ENCODE assay signal across 20 mouse cellular contexts in the genomic region with DNA sequence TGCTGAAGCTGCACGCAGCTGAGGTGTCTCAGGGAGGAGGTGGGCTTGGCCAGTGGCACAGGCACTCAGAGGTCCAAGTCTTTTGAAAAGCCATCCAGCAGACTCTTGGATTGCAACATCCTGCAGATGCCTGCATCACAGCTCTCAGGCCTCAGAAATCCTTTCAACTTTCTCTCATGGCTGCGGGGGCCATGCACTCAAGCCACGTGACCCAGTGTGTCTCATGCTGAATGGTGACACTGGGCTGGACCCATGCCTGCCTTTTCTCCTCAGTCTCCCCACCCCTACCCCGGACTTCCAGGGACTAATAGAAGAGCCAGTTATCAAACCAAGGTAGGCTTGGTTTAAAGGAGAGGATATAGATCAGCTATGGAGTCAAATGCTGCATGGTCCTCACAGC.
DNase-seq lines count a peak whose midpoint lies in the region; ATAC-seq and TF ChIP-seq lines count a peak whose summit lies in the region.
"Had no signal": no experiment of that assay in that cellular context is flagged by ENCODE, and none has a peak within 500 bp of the region (broad histone marks: within the 10 kb centered on the region; RNA-seq: fewer than 3 reads in every experiment).

No protein-coding gene starts in this region.

- no peak overlapping the region for H3K4me3 ChIP-seq in forebrain, embryonic 16.5 days (replicated peaks; ENCODE audit: low read length)
- H3K4me3 ChIP-seq in forebrain, embryonic 10.5 days = no peak overlapping the region
- H3K4me3 ChIP-seq in lung, embryonic 16.5 days (ENCODE audit: low read length) = no peak overlapping the region
- H3K4me3 ChIP-seq in lung, adult 2 months (replicated peaks; ENCODE audit: extremely low read depth, low read depth, low read length) = no peak overlapping the region
- no peak overlapping the region for H3K4me3 ChIP-seq in stomach, postnatal 0 days (ENCODE audit: low read depth, low read length)
- H3K4me3 ChIP-seq: erythroblast, embryonic 14.5 days; gastrocnemius, adult 2 months; heart, embryonic 10.5 days; heart, embryonic 15.5 days had no signal

- H3K9me3 ChIP-seq in forebrain, embryonic 16.5 days (ENCODE audit: control insufficient read depth, low read length) = no peaks in the 10 kb centered on the region
- peaks cover 11% of the 10 kb centered on the region; the same call in 1 of the 2 replicates for H3K9me3 ChIP-seq in forebrain, embryonic 10.5 days
- peaks cover 6% of the 10 kb centered on the region; the same call in 1 of the 2 replicates for H3K9me3 ChIP-seq in lung, embryonic 16.5 days (ENCODE audit: control insufficient read depth, low read length)
- H3K9me3 ChIP-seq in stomach, postnatal 0 days (ENCODE audit: control insufficient read depth, low read length) = no peaks in the 10 kb centered on the region
- H3K9me3 ChIP-seq: heart, embryonic 10.5 days; heart, embryonic 15.5 days had no signal

- no peak overlapping the region for H3K9ac ChIP-seq in forebrain, embryonic 16.5 days (replicated peaks; ENCODE audit: low read depth, low read length)
- no peak overlapping the region for H3K9ac ChIP-seq in lung, embryonic 16.5 days (ENCODE audit: low read length)
- no peak overlapping the region for H3K9ac ChIP-seq in stomach, postnatal 0 days (ENCODE audit: low read length)
- H3K9ac ChIP-seq: heart, embryonic 15.5 days had no signal

- no peak for DNase-seq in forebrain, embryonic 10.5 days (ENCODE audit: extremely low spot score, low spot score)
- no peak for DNase-seq in lung, adult 2 months
- peak; percentile 16 for DNase-seq in lung, postnatal 10 days
- peak; percentile 51 for DNase-seq in lung, postnatal 36 days
- no peak for DNase-seq in gastrocnemius, postnatal 4 days (ENCODE audit: low spot score in 2 of 2)
- no peak for DNase-seq in stomach, postnatal 0 days (ENCODE audit: low spot score)
- DNase-seq: adrenal gland, postnatal 10 days; cerebellum, adult 11 months; cerebellum, adult 9-10 months; cerebellum, postnatal 25 days; gastrocnemius, adult 2 months; gastrocnemius, postnatal 25 days; heart, adult 11 months; heart, postnatal 14 days had no signal

- H3K27me3 ChIP-seq in forebrain, embryonic 16.5 days (replicated peaks; ENCODE audit: control insufficient read depth, insufficient read depth, low read length) = no peaks in the 10 kb centered on the region
- no peaks in the 10 kb centered on the region for H3K27me3 ChIP-seq in forebrain, embryonic 10.5 days (ENCODE audit: poor library complexity, severe bottlenecking)
- no peaks in the 10 kb centered on the region for H3K27me3 ChIP-seq in lung, embryonic 16.5 days (ENCODE audit: control insufficient read depth, insufficient read depth, low read depth, low read length)
- no peaks in the 10 kb centered on the region for H3K27me3 ChIP-seq in stomach, postnatal 0 days (ENCODE audit: control insufficient read depth, insufficient read depth, low read length)
- H3K27me3 ChIP-seq: heart, embryonic 15.5 days had no signal

- 0 out of 2 replicates have a peak overlapping the region, but pooled peaks have one; percentile 10 for H3K27ac ChIP-seq in forebrain, embryonic 16.5 days (ENCODE audit: low read length)
- no peak overlapping the region for H3K27ac ChIP-seq in forebrain, embryonic 10.5 days
- no peak overlapping the region for H3K27ac ChIP-seq in lung, embryonic 16.5 days (ENCODE audit: low read length)
- H3K27ac ChIP-seq in stomach, postnatal 0 days (replicated peaks) = no peak overlapping the region
- H3K27ac ChIP-seq: gastrocnemius, adult 2 months; heart, embryonic 10.5 days; heart, embryonic 15.5 days; hindbrain, postnatal 0 days had no signal

- no peak for ATAC-seq in forebrain, embryonic 16.5 days
- ATAC-seq in lung, embryonic 16.5 days (ENCODE audit: low read depth) = peak; percentile 54; the same call in 1 of the 2 replicates
- ATAC-seq in stomach, postnatal 0 days (ENCODE audit: low FRiP score, low TSS enrichment) = no peak

- no peaks in the 10 kb centered on the region for H3K36me3 ChIP-seq in forebrain, embryonic 16.5 days (ENCODE audit: control insufficient read depth, insufficient read depth)
- peaks cover 7% of the 10 kb centered on the region; the same call in 1 of the 2 replicates for H3K36me3 ChIP-seq in forebrain, embryonic 10.5 days (replicated peaks)
- H3K36me3 ChIP-seq in lung, embryonic 16.5 days (ENCODE audit: control insufficient read depth, insufficient read depth, low read length) = no peaks in the 10 kb centered on the region
- no peaks in the 10 kb centered on the region for H3K36me3 ChIP-seq in stomach, postnatal 0 days (ENCODE audit: control insufficient read depth, insufficient read depth, low read length)
- H3K36me3 ChIP-seq: heart, embryonic 10.5 days; heart, embryonic 15.5 days had no signal

- WGBS in forebrain, embryonic 16.5 days = 87% methylated on average over 4 of the region's 4 CpGs
- 94% methylated on average over 4 of the region's 4 CpGs for WGBS in forebrain, embryonic 10.5 days
- WGBS in lung, embryonic 16.5 days = 82% methylated on average over 4 of the region's 4 CpGs
- 73% methylated on average over 4 of the region's 4 CpGs for WGBS in lung, adult 2 months
- WGBS in stomach, postnatal 0 days = 85% methylated on average over 4 of the region's 4 CpGs

- H3K4me1 ChIP-seq in forebrain, embryonic 16.5 days (replicated peaks; ENCODE audit: control insufficient read depth, insufficient read depth, low read length) = peaks cover 39% of the 10 kb centered on the region
- peaks cover 17% of the 10 kb centered on the region; the same call in 1 of the 2 replicates for H3K4me1 ChIP-seq in forebrain, embryonic 10.5 days
- H3K4me1 ChIP-seq in lung, embryonic 16.5 days (replicated peaks; ENCODE audit: control insufficient read depth, insufficient read depth, low read length) = peaks cover 5% of the 10 kb centered on the region
- H3K4me1 ChIP-seq in lung, adult 2 months (ENCODE audit: control insufficient read depth, insufficient read depth, low read length) = no peaks in the 10 kb centered on the region
- H3K4me1 ChIP-seq in stomach, postnatal 0 days (replicated peaks; ENCODE audit: control insufficient read depth, insufficient read depth) = no peaks in the 10 kb centered on the region
- H3K4me1 ChIP-seq: heart, embryonic 15.5 days had no signal

- no peak for TF ChIP-seq CTCF in lung, adult 2 months (IDR thresholded peaks at IDR 0.05; ENCODE audit: insufficient read depth, low read length)
- no peak for TF ChIP-seq CTCF in stomach, postnatal 0 days (IDR thresholded peaks at IDR 0.05; ENCODE audit: low read depth)

- no peak for TF ChIP-seq POLR2A in lung, adult 2 months (IDR thresholded peaks at IDR 0.05; ENCODE audit: borderline replicate concordance, extremely low read depth, low read depth, low read length)

- TF ChIP-seq EP300 in stomach, postnatal 0 days (optimal IDR thresholded peaks at IDR 0.05) = no peak

- no peak overlapping the region for H3K4me2 ChIP-seq in forebrain, embryonic 16.5 days (ENCODE audit: low read length)
- H3K4me2 ChIP-seq in lung, embryonic 16.5 days (ENCODE audit: low read depth, low read length) = no peak overlapping the region
- no peak overlapping the region for H3K4me2 ChIP-seq in stomach, postnatal 0 days (replicated peaks; ENCODE audit: low read depth)
- H3K4me2 ChIP-seq: heart, embryonic 15.5 days had no signal

Comparison
In these comparisons a context has a peak if more than half of its experiments do, and no peak if none do; other contexts are left out.
1. DNase-seq: peak in lung, postnatal 10 days (single experiment) and lung, postnatal 36 days (single experiment); none in forebrain, embryonic 10.5 days (single experiment), lung, adult 2 months (single experiment), gastrocnemius, postnatal 4 days (0 of 2) and stomach, postnatal 0 days (single experiment).